Mouse (Mus musculus) midbrain, embryonic 16.5 days (tissue): Measurements from ENCODE around the gene Casz1. TPM values are rescaled to one million over a fixed set of nuclear protein-coding genes. Genes with fewer than 3 reads are reported as not detected.

Experiments
- ATAC-seq: fragments of 200-750 bp; cut with Nextera tagmentation; 2 replicates; pipeline ENCODE4 v1.8.0; 2017; ENCODE audit warnings: moderate TSS enrichment
- H3K27ac ChIP-seq: fragments of 300-500 bp; sonication (generic); 2 replicates; pipeline ENCODE4 v1.5.1; 2014; ENCODE audit warnings: mild to moderate bottlenecking, low read length, mixed read lengths
- H3K27me3 ChIP-seq: fragments of 300-500 bp; sonication (generic); 2 replicates; pipeline ENCODE4 v1.6.1; 2014; ENCODE audit warnings: low read depth, low read length, mixed read lengths; ENCODE audit not compliant: control insufficient read depth, insufficient read depth
- H3K36me3 ChIP-seq: fragments of 300-500 bp; sonication (generic); 2 replicates; pipeline ENCODE4 v1.6.1; 2014; ENCODE audit warnings: mild to moderate bottlenecking, low read length, moderate library complexity, mixed read lengths; ENCODE audit not compliant: control insufficient read depth, insufficient read depth
- H3K4me1 ChIP-seq: fragments of 300-500 bp; sonication (generic); 2 replicates; pipeline ENCODE4 v1.6.1; 2014; ENCODE audit warnings: mild to moderate bottlenecking, low read length, mixed read lengths; ENCODE audit not compliant: control insufficient read depth, insufficient read depth
- H3K4me2 ChIP-seq: fragments of 300-500 bp; sonication (generic); 2 replicates; pipeline ENCODE4 v1.6.1; 2014; ENCODE audit warnings: mild to moderate bottlenecking, low read length, mixed read lengths
- H3K4me3 ChIP-seq: fragments of 300-500 bp; sonication (generic); 2 replicates; pipeline ENCODE4 v1.5.1; 2014; ENCODE audit warnings: low read depth, mild to moderate bottlenecking, low read length, moderate library complexity, mixed read lengths
- H3K9ac ChIP-seq: fragments of 300-500 bp; sonication (generic); 2 replicates; pipeline ENCODE4 v1.6.1; 2014; ENCODE audit warnings: low read depth, low read length, mixed read lengths
- H3K9me3 ChIP-seq: fragments of 300-500 bp; sonication (generic); replicated peaks from 2 replicates; pipeline ENCODE4 v1.6.1; 2014; ENCODE audit warnings: mild to moderate bottlenecking, low read length, mixed read lengths; ENCODE audit not compliant: control insufficient read depth, poor library complexity, severe bottlenecking
- WGBS: fragments of 180-500 bp; shearing (Covaris S2); extraction: QIAGEN DNeasy Blood & Tissue Kit; methylation state at CpG from one replicate; pipeline ENCODE4 v1.1.7; 2014; 5-methylcytosine and 5-hydroxymethylcytosine counted together
- polyA plus RNA-seq: library from polyadenylated mRNA; unstranded; fragments of >200 nt; fragmentation: Nextera tagmentation; extraction: Ambion mirVana; gene quantifications from 2 replicates; pipeline ENCODE4 v1.2.1, GENCODE M21; 2015

Casz1 gene
- polyA plus RNA-seq, 1 experiment from 2014 or later: 2.6 TPM

- WGBS: 53% methylated on average over 8 of the region's 9 CpGs
- no peak overlapping the region for H3K9ac ChIP-seq
- H3K36me3 ChIP-seq: no peaks in the 10 kb centered on the region
- no peak overlapping the region for H3K4me3 ChIP-seq
- 0 out of 2 replicates have a peak overlapping the region, but pooled peaks have one; percentile 5 for H3K27ac ChIP-seq
- H3K9me3 ChIP-seq: no peaks in the 10 kb centered on the region
- H3K4me2 ChIP-seq: no peak overlapping the region
- H3K4me1 ChIP-seq: peaks cover 19% of the 10 kb centered on the region; the same call in 1 of the 2 replicates
- H3K27me3 ChIP-seq: peaks cover 9% of the 10 kb centered on the region
- no peak for ATAC-seq
Measured at GRCm38 (mm10) chr4:148930721-148931229, 126.5 kb downstream of the Casz1 start.

- no peaks in the 10 kb centered on the region for H3K36me3 ChIP-seq
- 93% methylated on average over 13 of the region's 13 CpGs for WGBS
- H3K27me3 ChIP-seq: peaks cover 3% of the 10 kb centered on the region
- no peaks in the 10 kb centered on the region for H3K9me3 ChIP-seq
- H3K27ac ChIP-seq: no peak overlapping the region
- no peak overlapping the region for H3K4me3 ChIP-seq
- H3K4me2 ChIP-seq: no peak overlapping the region
- H3K9ac ChIP-seq: no peak overlapping the region
- no peak for ATAC-seq
- peaks cover 19% of the 10 kb centered on the region; the same call in 1 of the 2 replicates for H3K4me1 ChIP-seq
Measured at GRCm38 (mm10) chr4:148933109-148933508, 128.9 kb downstream of the Casz1 start.

- Histone ChIP-seq H3K27me3 (peaks cover 12% of the 10 kb centered on the region), H3K9me3 (no peaks in the 10 kb centered on the region), H3K4me2 (no peak overlapping the region), H3K4me1 (peaks cover 18% of the 10 kb centered on the region; the same call in 1 of the 2 replicates), H3K36me3 (no peaks in the 10 kb centered on the region), H3K27ac (0 out of 2 replicates have a peak overlapping the region, but pooled peaks have one; percentile 17), H3K9ac (no peak overlapping the region), H3K4me3 (no peak overlapping the region)
- 27% methylated on average over 13 of the region's 13 CpGs for WGBS
- ATAC-seq: 0 out of 2 replicates have a peak, but pooled peaks have one; percentile 19
Measured at GRCm38 (mm10) chr4:148935211-148935610, 131.0 kb downstream of the Casz1 start.

- no peak overlapping the region for H3K27ac ChIP-seq
- no peak for ATAC-seq
- no peaks in the 10 kb centered on the region for H3K9me3 ChIP-seq
- no peaks in the 10 kb centered on the region for H3K36me3 ChIP-seq
- no peak overlapping the region for H3K4me3 ChIP-seq
- no peak overlapping the region for H3K9ac ChIP-seq
- H3K27me3 ChIP-seq: peaks cover 12% of the 10 kb centered on the region
- 87% methylated on average over 12 of the region's 12 CpGs for WGBS
- H3K4me2 ChIP-seq: no peak overlapping the region
- H3K4me1 ChIP-seq: peaks cover 21% of the 10 kb centered on the region; the same call in 1 of the 2 replicates
Measured at GRCm38 (mm10) chr4:148936111-148936510, 131.9 kb downstream of the Casz1 start.

GRCm38 (mm10) chr4:148936727-148937126 is 132.5 kb downstream of the Casz1 start:
- no peaks in the 10 kb centered on the region for H3K36me3 ChIP-seq
- no peak for ATAC-seq

GRCm38 (mm10) chr4:148938546-148938945 is 134.3 kb downstream of the Casz1 start:
- 90% methylated on average over 24 of the region's 26 CpGs for WGBS

More at GRCm38 (mm10) chr4:148936727-148937126, 132.5 kb downstream of the Casz1 start:
- Histone ChIP-seq H3K4me2 (no peak overlapping the region), H3K9ac (no peak overlapping the region), H3K27me3 (peaks cover 12% of the 10 kb centered on the region), H3K9me3 (no peaks in the 10 kb centered on the region), H3K4me1 (peaks cover 22% of the 10 kb centered on the region), H3K27ac (no peak overlapping the region), H3K4me3 (no peak overlapping the region)
- 91% methylated on average over 12 of the region's 12 CpGs for WGBS

GRCm38 (mm10) chr4:148940674-148941211 is 136.5 kb downstream of the Casz1 start:
- Histone ChIP-seq H3K4me3 (no peak overlapping the region), H3K4me1 (peaks cover 14% of the 10 kb centered on the region), H3K4me2 (peak overlapping the region; percentile 43), H3K27me3 (peaks cover 22% of the 10 kb centered on the region), H3K9me3 (no peaks in the 10 kb centered on the region), H3K27ac (0 out of 2 replicates have a peak overlapping the region, but pooled peaks have one; percentile 28), H3K9ac (0 out of 2 replicates have a peak overlapping the region, but pooled peaks have one; percentile 4), H3K36me3 (no peaks in the 10 kb centered on the region)
- WGBS: 3% methylated on average over 25 of the region's 25 CpGs
- peak; percentile 92 for ATAC-seq

More at GRCm38 (mm10) chr4:148938546-148938945, 134.3 kb downstream of the Casz1 start:
- Histone ChIP-seq H3K27ac (no peak overlapping the region), H3K4me3 (no peak overlapping the region), H3K4me2 (no peak overlapping the region), H3K9me3 (no peaks in the 10 kb centered on the region), H3K4me1 (peaks cover 22% of the 10 kb centered on the region), H3K36me3 (no peaks in the 10 kb centered on the region), H3K9ac (no peak overlapping the region), H3K27me3 (peaks cover 15% of the 10 kb centered on the region)
- ATAC-seq: no peak

- Histone ChIP-seq H3K4me1 (peaks cover 14% of the 10 kb centered on the region), H3K36me3 (no peaks in the 10 kb centered on the region), H3K4me2 (peak overlapping the region; percentile 43; the same call in 1 of the 2 replicates), H3K27me3 (peaks cover 22% of the 10 kb centered on the region), H3K9ac (0 out of 2 replicates have a peak overlapping the region, but pooled peaks have one; percentile 4), H3K9me3 (no peaks in the 10 kb centered on the region), H3K4me3 (no peak overlapping the region), H3K27ac (0 out of 2 replicates have a peak overlapping the region, but pooled peaks have one; percentile 28)
- 37% methylated on average over 11 of the region's 11 CpGs for WGBS
- ATAC-seq: no peak
Measured at GRCm38 (mm10) chr4:148941321-148941720, 137.1 kb downstream of the Casz1 start.

GRCm38 (mm10) chr4:148943099-148943498 is 138.9 kb downstream of the Casz1 start:
- ATAC-seq: no peak
- Histone ChIP-seq H3K36me3 (no peaks in the 10 kb centered on the region), H3K4me1 (peaks cover 14% of the 10 kb centered on the region), H3K9ac (no peak overlapping the region), H3K4me2 (no peak overlapping the region), H3K27ac (no peak overlapping the region), H3K9me3 (no peaks in the 10 kb centered on the region), H3K27me3 (peaks cover 19% of the 10 kb centered on the region), H3K4me3 (no peak overlapping the region)
- WGBS: 43% methylated on average over 5 of the region's 5 CpGs
